ENCODE assay signal across 8 mouse cellular contexts in genomic region chr19:5365751-5366150, GRCm38 (mm10). TPM values are rescaled to one million over a fixed set of nuclear protein-coding genes. Genes with fewer than 3 reads are reported as not detected.
DNase-seq lines count a peak whose midpoint lies in the region; ATAC-seq and TF ChIP-seq lines count a peak whose summit lies in the region.

No protein-coding gene starts in this region.

- H3K9ac ChIP-seq in forebrain, postnatal 0 days, result peak overlapping the region; percentile 76

- peaks cover 9% of the 10 kb centered on the region for H3K4me1 ChIP-seq in kidney, adult 2 months (ENCODE audit: control insufficient read depth, insufficient read depth, low read length)
- peaks cover 40% of the 10 kb centered on the region for H3K4me1 ChIP-seq in G1E (ENCODE audit: insufficient read depth, low read depth, low read length)
- H3K4me1 ChIP-seq in forebrain, postnatal 0 days (ENCODE audit: insufficient read depth), result peaks cover 13% of the 10 kb centered on the region

- DNase-seq in kidney, adult 2 months, result no peak
- DNase-seq in kidney, adult 18-20 months, result no peak
- no peak for DNase-seq in G1E (ENCODE audit: low spot score)
- DNase-seq in forebrain, postnatal 0 days, result no peak
- no peak for DNase-seq in gastrocnemius, adult 8-10 months (ENCODE audit: low spot score in 2 of 2)
- no peak for DNase-seq in left cerebral cortex, postnatal 25 days (ENCODE audit: low spot score in 2 of 2)
- no peak for DNase-seq in layer of hippocampus, adult 9-11 months

- H3K27ac ChIP-seq in kidney, adult 2 months (ENCODE audit: insufficient read depth, low read depth, low read length), result no peak overlapping the region; the same call in 1 of the 2 replicates
- peak overlapping the region; percentile 97 for H3K27ac ChIP-seq in forebrain, postnatal 0 days (ENCODE audit: low read depth, low read length)
- no peak overlapping the region for H3K27ac ChIP-seq in macrophage

- intact Hi-C loops in left cerebral cortex, postnatal 25 days (cut with DNase I), result loop anchor here (1.0 to 5.0 kb wide), 3 partner anchors 23 to 68 kb away; partner anchors contain the start of genes Drap1, Gal3st3, Sart1 and Sf3b2

- TF ChIP-seq CTCF in kidney, adult 2 months (conservative IDR thresholded peaks at IDR 0.05; ENCODE audit: insufficient read depth, insufficient read length, low read depth, low read length), result no peak
- no peak for TF ChIP-seq CTCF in G1E (IDR thresholded peaks at IDR 0.05; ENCODE audit: low read depth, low read length)
- TF ChIP-seq CTCF in forebrain, postnatal 0 days (IDR thresholded peaks at IDR 0.05; ENCODE audit: low read depth), result no peak

- 14% methylated on average over 11 of the region's 11 CpGs for WGBS in kidney, adult 2 months
- 12% methylated on average over 11 of the region's 11 CpGs for WGBS in forebrain, postnatal 0 days
- WGBS in macrophage (ENCODE audit: missing documents), result 11% methylated on average over 9 of the region's 11 CpGs

- peaks cover 1% of the 10 kb centered on the region; the same call in 1 of the 2 replicates for H3K36me3 ChIP-seq in kidney, adult 2 months (ENCODE audit: control insufficient read depth, insufficient read depth, low read length)
- H3K36me3 ChIP-seq in G1E (replicated peaks) (peaks cover 67% of the 10 kb centered on the region), macrophage (ENCODE audit: inconsistent target) (peaks cover 13% of the 10 kb centered on the region)
- H3K36me3 ChIP-seq in forebrain, postnatal 0 days (ENCODE audit: insufficient read depth), result peaks cover 39% of the 10 kb centered on the region

- peaks cover 44% of the 10 kb centered on the region for H3K79me2 ChIP-seq in macrophage (ENCODE audit: inconsistent target)

- no peaks in the 10 kb centered on the region for H3K9me3 ChIP-seq in G1E (replicated peaks)
- no peaks in the 10 kb centered on the region for H3K9me3 ChIP-seq in forebrain, postnatal 0 days (ENCODE audit: low read length)

- ATAC-seq in G1E (ENCODE audit: extremely low read depth, insufficient number of reproducible peaks, low FRiP score, poor library complexity, severe bottlenecking), result no peak
- ATAC-seq in forebrain, postnatal 0 days, result no peak

- peak overlapping the region; percentile 66 for H3K4me2 ChIP-seq in forebrain, postnatal 0 days (ENCODE audit: low read depth)

- H3K27me3 ChIP-seq in kidney, adult 2 months (replicated peaks; ENCODE audit: control insufficient read depth, insufficient read depth, low read length), result no peaks in the 10 kb centered on the region
- H3K27me3 ChIP-seq in G1E (ENCODE audit: insufficient read depth, low read length), result no peaks in the 10 kb centered on the region
- no peaks in the 10 kb centered on the region for H3K27me3 ChIP-seq in forebrain, postnatal 0 days (ENCODE audit: insufficient read depth, low read length)

- peak overlapping the region; percentile 99 for H3K4me3 ChIP-seq in kidney, adult 2 months (ENCODE audit: insufficient read depth, low read depth, low read length)
- H3K4me3 ChIP-seq in G1E (ENCODE audit: low read depth, low read length) (peak overlapping the region; percentile 100), macrophage (ENCODE audit: inconsistent target) (peak overlapping the region; percentile 43)
- peak overlapping the region; percentile 92 for H3K4me3 ChIP-seq in forebrain, postnatal 0 days (ENCODE audit: low read depth, low read length)

- TF ChIP-seq POLR2A in kidney, adult 2 months (IDR thresholded peaks at IDR 0.05; ENCODE audit: low read depth, low read length), result no peak

RNA-seq across cellular contexts. Expression of gene Eif1ad, which starts 0.8 kb away (rescaled TPM):
- polyA plus RNA-seq in kidney, adult 2 months (2012; rRNA removed), result 17.8 and 22.0 TPM in 2 replicates
- total RNA-seq in G1E (2014; fragmentation: Nextera tagmentation) (38.5 and 40.9 TPM in 2 replicates), G1E (2017) (55.0 and 58.4 TPM in 2 replicates)
- polyA plus RNA-seq in G1E (2012) (96.0 and 100 TPM in 2 replicates), macrophage (2018) (12.7 to 36.5 TPM (median 17.7 TPM) in 3 replicates)
- 31.4 and 34.7 TPM in 2 replicates for total RNA-seq in forebrain, postnatal 0 days (2014; rRNA removed)
- polyA plus RNA-seq in forebrain, postnatal 0 days (2015; fragmentation: Nextera tagmentation; extraction: Ambion mirVana), result 38.4 and 45.3 TPM in 2 replicates
- 10 to 100 TPM in 13 of 26 experiments, 1 to 10 TPM in 13; 2.1 to 20.1 (median 10.3) TPM for total RNA-seq in macrophage (2018; cell fraction: chromatin; rRNA removed)
- total RNA-seq in macrophage (2018; cell fraction: cytosol; rRNA removed), result 10 to 100 TPM; 13.2 to 25.4 (median 19.2) TPM
- 10 to 100 TPM in 15 of 26 experiments, 1 to 10 TPM in 11; 3.8 to 25.5 (median 11.4) TPM for total RNA-seq in macrophage (2018; cell fraction: nucleus; rRNA removed)
- total RNA-seq in gastrocnemius, adult 8-10 months (2022), result 10 to 100 TPM; 16.3 to 18.8 (median 17.9) TPM
- total RNA-seq in left cerebral cortex, postnatal 25 days (2021), result 10 to 100 TPM; 24.9 to 25.6 TPM

RNA-seq across cellular contexts. Expression of gene Banf1, which starts 1.2 kb away (rescaled TPM):
- 106 and 146 TPM in 2 replicates for polyA plus RNA-seq in kidney, adult 2 months (2012; rRNA removed)
- total RNA-seq in G1E (2014; fragmentation: Nextera tagmentation) (329 and 422 TPM in 2 replicates), G1E (2017) (35.1 and 42.1 TPM in 2 replicates)
- polyA plus RNA-seq in G1E (2012) (210 and 227 TPM in 2 replicates), macrophage (2018) (43.3 to 113 TPM (median 54.5 TPM) in 3 replicates)
- total RNA-seq in forebrain, postnatal 0 days (2014; rRNA removed), result 72.5 and 93.5 TPM in 2 replicates
- polyA plus RNA-seq in forebrain, postnatal 0 days (2015; fragmentation: Nextera tagmentation; extraction: Ambion mirVana), result 379 and 481 TPM in 2 replicates
- 1 to 10 TPM in 25 of 26 experiments, not detected in 1; 1.4 to 6.7 (median 2.6) TPM for total RNA-seq in macrophage (2018; cell fraction: chromatin; rRNA removed)
- total RNA-seq in macrophage (2018; cell fraction: cytosol; rRNA removed), result 10 to 100 TPM; 50.8 to 78.1 (median 67.8) TPM
- 10 to 100 TPM in 21 of 26 experiments, 1 to 10 TPM in 5; 6.9 to 42.3 (median 17.3) TPM for total RNA-seq in macrophage (2018; cell fraction: nucleus; rRNA removed)
- total RNA-seq in gastrocnemius, adult 8-10 months (2022), result 100 to 1,000 TPM; 122 to 146 (median 135) TPM
- total RNA-seq in left cerebral cortex, postnatal 25 days (2021), result 10 to 100 TPM; 83.4 to 84.4 TPM

RNA-seq across cellular contexts. Expression of gene Cst6, which starts 16.4 kb away (rescaled TPM):
- 0.52 and 1.5 TPM in 2 replicates for polyA plus RNA-seq in kidney, adult 2 months (2012; rRNA removed)
- not detected in 2 replicates for total RNA-seq in G1E (2014; fragmentation: Nextera tagmentation)
- 0.05 and 0.06 TPM in 2 replicates for total RNA-seq in G1E (2017)
- not detected in 2 replicates for polyA plus RNA-seq in G1E (2012)
- total RNA-seq in forebrain, postnatal 0 days (2014; rRNA removed), result 0.76 and 2.4 TPM in 2 replicates
- polyA plus RNA-seq in forebrain, postnatal 0 days (2015; fragmentation: Nextera tagmentation; extraction: Ambion mirVana), result 9.6 and 15.8 TPM in 2 replicates
- under 1 TPM in 1 of 26 experiments, not detected in 25; 0.16 TPM for total RNA-seq in macrophage (2018; cell fraction: chromatin; rRNA removed)
- total RNA-seq in macrophage (2018; cell fraction: cytosol; rRNA removed), result 1 to 10 TPM in 4 of 26 experiments, under 1 TPM in 9, not detected in 13; 0.04 to 1.5 (median 0.58) TPM
- not detected for total RNA-seq in macrophage (2018; cell fraction: nucleus; rRNA removed)
- 0.05 to 0.27 TPM in 2 of 3 replicates, not detected in the other for polyA plus RNA-seq in macrophage (2018)
- 10 to 100 TPM; 44.0 to 55.9 (median 44.9) TPM for total RNA-seq in gastrocnemius, adult 8-10 months (2022)
- total RNA-seq in left cerebral cortex, postnatal 25 days (2021), result 10 to 100 TPM; 21.2 to 23.9 TPM

RNA-seq across cellular contexts. Expression of gene Sart1, which starts 22.8 kb away (rescaled TPM):
- 20.2 and 27.4 TPM in 2 replicates for polyA plus RNA-seq in kidney, adult 2 months (2012; rRNA removed)
- total RNA-seq in G1E (2014; fragmentation: Nextera tagmentation) (39.6 and 40.5 TPM in 2 replicates), G1E (2017) (68.7 and 75.5 TPM in 2 replicates)
- polyA plus RNA-seq in G1E (2012) (183 and 195 TPM in 2 replicates), macrophage (2018) (31.4 to 48.9 TPM (median 32.4 TPM) in 3 replicates)
- 49.2 and 55.1 TPM in 2 replicates for total RNA-seq in forebrain, postnatal 0 days (2014; rRNA removed)
- 38.8 and 53.5 TPM in 2 replicates for polyA plus RNA-seq in forebrain, postnatal 0 days (2015; fragmentation: Nextera tagmentation; extraction: Ambion mirVana)
- total RNA-seq in macrophage (2018; cell fraction: chromatin; rRNA removed), result 100 to 1,000 TPM in 14 of 26 experiments, 10 to 100 TPM in 12; 52.8 to 244 (median 105) TPM
- total RNA-seq in macrophage (2018; cell fraction: cytosol; rRNA removed), result 10 to 100 TPM; 30.0 to 51.4 (median 42.0) TPM
- 100 to 1,000 TPM in 2 of 26 experiments, 10 to 100 TPM in 24; 44.6 to 130 (median 71.7) TPM for total RNA-seq in macrophage (2018; cell fraction: nucleus; rRNA removed)
- total RNA-seq in gastrocnemius, adult 8-10 months (2022), result 10 to 100 TPM; 40.2 to 52.1 (median 45.3) TPM
- 10 to 100 TPM; 87.9 to 92.8 TPM for total RNA-seq in left cerebral cortex, postnatal 25 days (2021)

RNA-seq across cellular contexts. Expression of gene Catsper1, which starts 30.2 kb away (rescaled TPM):
- 0.08 TPM in 1 of 2 replicates, not detected in the other for polyA plus RNA-seq in kidney, adult 2 months (2012; rRNA removed)
- total RNA-seq in G1E (2014; fragmentation: Nextera tagmentation) (not detected in 2 replicates), G1E (2017) (not detected in 2 replicates)
- polyA plus RNA-seq in G1E (2012) (not detected in 2 replicates), macrophage (2018) (not detected in 3 replicates)
- total RNA-seq in forebrain, postnatal 0 days (2014; rRNA removed), result not detected in 2 replicates
- not detected in 2 replicates for polyA plus RNA-seq in forebrain, postnatal 0 days (2015; fragmentation: Nextera tagmentation; extraction: Ambion mirVana)
- total RNA-seq in macrophage (2018; cell fraction: chromatin; rRNA removed), result not detected
- not detected for total RNA-seq in macrophage (2018; cell fraction: cytosol; rRNA removed)
- total RNA-seq in macrophage (2018; cell fraction: nucleus; rRNA removed), result not detected
- not detected for total RNA-seq in gastrocnemius, adult 8-10 months (2022)
- not detected for total RNA-seq in left cerebral cortex, postnatal 25 days (2021)

Comparison
In these comparisons a context has a peak if more than half of its experiments do, and no peak if none do; other contexts are left out.
1. H3K4me3 ChIP-seq: peak in every context shown above with its lines; median percentile 100 in G1E; 99 in kidney, adult 2 months; 92 in forebrain, postnatal 0 days; 43 in macrophage.